Mouse (Mus musculus): ENCODE data around the gene Pxn. TPM values are rescaled to one million over a fixed set of nuclear protein-coding genes. Genes with fewer than 3 reads are reported as not detected.

The Pxn gene
- polyA plus RNA-seq, 1 experiment = 120 TPM

DNA sequence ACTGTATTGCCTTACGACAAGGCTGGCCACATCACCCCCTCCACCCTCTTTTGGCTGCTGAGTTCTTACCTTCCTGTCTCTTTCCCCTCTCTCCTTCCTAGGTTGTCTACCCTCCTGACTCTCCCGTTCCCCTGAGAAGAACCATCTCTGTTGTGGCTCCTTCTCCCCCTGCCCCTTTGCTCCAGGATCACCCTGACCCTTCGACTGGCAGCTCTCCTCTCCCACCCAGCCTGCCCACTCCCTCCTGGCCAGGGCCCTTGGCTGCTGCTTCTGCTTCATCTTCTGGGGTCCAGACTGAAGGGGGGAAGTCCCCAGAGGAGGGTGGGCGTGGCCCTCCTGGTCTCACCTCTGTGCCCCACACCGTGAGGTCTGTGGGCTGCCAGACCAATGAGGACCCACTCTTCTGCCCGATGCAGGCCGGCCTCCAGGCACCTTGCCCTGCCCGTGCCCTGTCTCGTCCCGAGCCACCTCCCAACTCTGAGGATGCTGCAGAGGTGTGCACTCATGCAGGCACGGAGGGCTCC, 44.1 kb downstream of the Pxn start:
- Histone ChIP-seq H3K79me2 (ENCODE audit: control insufficient read depth, insufficient read depth) (no peaks in the 10 kb centered on the region), H3ac (ENCODE audit: control insufficient read depth, insufficient read length) (no peak overlapping the region), H3K4me3 (no peak overlapping the region), H3K27me3 (ENCODE audit: control insufficient read depth, insufficient read depth, insufficient read length) (no peaks in the 10 kb centered on the region), H3K4me2 (ENCODE audit: low read depth) (no peak overlapping the region), H3K36me3 (ENCODE audit: control insufficient read depth, insufficient read depth) (peaks cover 9% of the 10 kb centered on the region)
- TF ChIP-seq CEBPB (IDR thresholded peaks at IDR 0.05; ENCODE audit: insufficient read depth, poor library complexity, severe bottlenecking) = no peak
- no peak for TF ChIP-seq SRF (IDR thresholded peaks at IDR 0.05; ENCODE audit: control insufficient read depth, insufficient read length, low read depth)
- TF ChIP-seq MYOD1 (IDR thresholded peaks at IDR 0.05; ENCODE audit: control insufficient read depth in 1 of 3, insufficient read length in 2 of 3, low read depth in 2 of 3) = no peak
- no peak for TF ChIP-seq USF1 (IDR thresholded peaks at IDR 0.05; ENCODE audit: low read depth)
- TF ChIP-seq MYOG (IDR thresholded peaks at IDR 0.05; ENCODE audit: control insufficient read depth in 1 of 3, insufficient read depth in 1 of 3, insufficient read length in 2 of 3, low read depth in 2 of 3) = no peak
- no peak for TF ChIP-seq TCF12 (IDR thresholded peaks at IDR 0.05; ENCODE audit: insufficient read depth, poor library complexity, severe bottlenecking)
- TF ChIP-seq REST (IDR thresholded peaks at IDR 0.05; ENCODE audit: insufficient read depth, insufficient read length) = no peak
- no peak for TF ChIP-seq POLR2AphosphoS2 (IDR thresholded peaks at IDR 0.05; ENCODE audit: insufficient read length, low read depth)

DNA sequence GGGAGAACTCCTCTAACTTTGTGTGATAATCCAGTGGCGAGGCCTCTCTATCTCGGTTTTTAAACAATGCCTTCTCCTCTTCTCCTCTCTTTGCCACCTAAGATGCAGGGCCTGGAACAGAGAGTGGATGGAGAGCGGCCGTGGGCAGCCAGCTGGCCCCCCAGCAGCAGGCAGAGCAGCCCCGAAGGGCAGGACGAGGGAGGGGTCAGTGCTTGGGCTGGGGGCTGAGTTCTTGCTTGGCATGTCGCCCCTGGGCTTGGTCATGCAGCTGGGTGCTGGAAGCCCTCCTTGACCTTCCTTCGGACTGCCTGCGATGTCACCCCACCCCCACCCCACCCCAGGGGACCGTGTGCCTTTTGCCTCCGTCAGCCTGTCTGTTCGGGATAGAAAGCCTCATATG, 44.9 kb downstream of the Pxn start:
- Histone ChIP-seq H3K79me2 (ENCODE audit: control insufficient read depth, insufficient read depth) (no peaks in the 10 kb centered on the region), H3K4me2 (ENCODE audit: low read depth) (no peak overlapping the region), H3K4me3 (no peak overlapping the region), H3K36me3 (ENCODE audit: control insufficient read depth, insufficient read depth) (peaks cover 4% of the 10 kb centered on the region), H3ac (ENCODE audit: control insufficient read depth, insufficient read length) (no peak overlapping the region), H3K27me3 (ENCODE audit: control insufficient read depth, insufficient read depth, insufficient read length) (no peaks in the 10 kb centered on the region)
- TF ChIP-seq POLR2AphosphoS2 (IDR thresholded peaks at IDR 0.05; ENCODE audit: insufficient read length, low read depth) (no peak), MYOD1 (IDR thresholded peaks at IDR 0.05; ENCODE audit: control insufficient read depth in 1 of 3, insufficient read length in 2 of 3, low read depth in 2 of 3) (no peak), SRF (IDR thresholded peaks at IDR 0.05; ENCODE audit: control insufficient read depth, insufficient read length, low read depth) (no peak), MYOG (IDR thresholded peaks at IDR 0.05; ENCODE audit: control insufficient read depth in 1 of 3, insufficient read depth in 1 of 3, insufficient read length in 2 of 3, low read depth in 2 of 3) (no peak), E2F4 (IDR thresholded peaks at IDR 0.05; ENCODE audit: insufficient read depth) (no peak)

GRCm38 (mm10) chr5:115551799-115552198, 45.3 kb downstream of the Pxn start:
- no peaks in the 10 kb centered on the region for H3K27me3 ChIP-seq (ENCODE audit: control insufficient read depth, insufficient read depth, insufficient read length)
- H3K79me2 ChIP-seq (ENCODE audit: control insufficient read depth, insufficient read depth) = no peaks in the 10 kb centered on the region
- peaks cover 4% of the 10 kb centered on the region for H3K36me3 ChIP-seq (ENCODE audit: control insufficient read depth, insufficient read depth)
- no peak overlapping the region for H3K4me3 ChIP-seq
- TF ChIP-seq MYOG (IDR thresholded peaks at IDR 0.05; ENCODE audit: control insufficient read depth in 1 of 3, insufficient read depth in 1 of 3, insufficient read length in 2 of 3, low read depth in 2 of 3) (no peak), TCF12 (IDR thresholded peaks at IDR 0.05; ENCODE audit: insufficient read depth, poor library complexity, severe bottlenecking) (no peak), CEBPB (IDR thresholded peaks at IDR 0.05; ENCODE audit: insufficient read depth, poor library complexity, severe bottlenecking) (no peak), POLR2AphosphoS2 (IDR thresholded peaks at IDR 0.05; ENCODE audit: insufficient read length, low read depth) (no peak), USF1 (IDR thresholded peaks at IDR 0.05; ENCODE audit: low read depth) (no peak), MAX (IDR thresholded peaks at IDR 0.05; ENCODE audit: low read depth) (no peak), E2F4 (IDR thresholded peaks at IDR 0.05; ENCODE audit: insufficient read depth) (no peak), SRF (IDR thresholded peaks at IDR 0.05; ENCODE audit: control insufficient read depth, insufficient read length, low read depth) (no peak), TCF3 (IDR thresholded peaks at IDR 0.05; ENCODE audit: insufficient read length, low read depth) (no peak), POLR2A (IDR thresholded peaks at IDR 0.05; ENCODE audit: insufficient read length, low read depth) (no peak), MYOD1 (IDR thresholded peaks at IDR 0.05; ENCODE audit: control insufficient read depth in 1 of 3, insufficient read length in 2 of 3, low read depth in 2 of 3) (no peak), REST (IDR thresholded peaks at IDR 0.05; ENCODE audit: insufficient read depth, insufficient read length) (no peak)
- no peak overlapping the region for H3ac ChIP-seq (ENCODE audit: control insufficient read depth, insufficient read length)
- no peak overlapping the region for H3K4me2 ChIP-seq (ENCODE audit: low read depth)

DNA sequence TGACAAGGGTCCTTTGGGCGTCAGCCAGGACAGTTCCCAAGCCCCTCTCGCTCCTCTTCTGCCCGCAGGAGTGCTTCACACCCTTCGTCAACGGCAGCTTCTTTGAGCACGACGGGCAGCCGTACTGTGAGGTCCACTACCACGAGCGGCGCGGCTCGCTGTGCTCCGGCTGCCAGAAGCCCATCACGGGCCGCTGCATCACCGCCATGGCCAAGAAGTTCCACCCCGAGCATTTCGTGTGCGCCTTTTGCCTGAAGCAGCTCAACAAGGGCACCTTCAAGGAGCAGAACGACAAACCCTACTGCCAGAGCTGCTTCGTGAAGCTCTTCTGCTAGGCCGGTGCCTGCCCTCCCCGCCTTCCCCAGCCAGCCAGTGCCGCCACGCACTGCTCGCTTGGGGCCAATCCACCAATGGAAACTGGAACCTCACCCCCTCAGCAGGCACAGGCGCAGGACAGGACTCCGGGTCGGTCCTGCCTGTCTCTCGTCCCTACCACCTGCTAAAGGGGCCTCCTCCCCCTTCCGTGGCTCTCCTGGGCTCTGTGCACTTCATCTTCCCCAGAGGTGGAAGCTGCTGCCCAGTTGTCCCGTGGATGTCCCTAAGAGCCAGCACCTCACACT, 47.4 kb downstream of the Pxn start:
- Histone ChIP-seq H3K4me3 (no peak overlapping the region), H3K27me3 (ENCODE audit: control insufficient read depth, insufficient read depth, insufficient read length) (no peaks in the 10 kb centered on the region), H3K36me3 (ENCODE audit: control insufficient read depth, insufficient read depth) (no peaks in the 10 kb centered on the region), H3K79me2 (ENCODE audit: control insufficient read depth, insufficient read depth) (no peaks in the 10 kb centered on the region), H3K4me2 (ENCODE audit: low read depth) (no peak overlapping the region), H3ac (ENCODE audit: control insufficient read depth, insufficient read length) (no peak overlapping the region)
- no peak for TF ChIP-seq CEBPB (IDR thresholded peaks at IDR 0.05; ENCODE audit: insufficient read depth, poor library complexity, severe bottlenecking)
- no peak for TF ChIP-seq POLR2A (IDR thresholded peaks at IDR 0.05; ENCODE audit: insufficient read length, low read depth)
- TF ChIP-seq E2F4 (IDR thresholded peaks at IDR 0.05; ENCODE audit: insufficient read depth) = no peak
- TF ChIP-seq USF1 (IDR thresholded peaks at IDR 0.05; ENCODE audit: low read depth) = no peak
- no peak for TF ChIP-seq SRF (IDR thresholded peaks at IDR 0.05; ENCODE audit: control insufficient read depth, insufficient read length, low read depth)
- TF ChIP-seq MYOD1 (IDR thresholded peaks at IDR 0.05; ENCODE audit: control insufficient read depth in 1 of 3, insufficient read length in 2 of 3, low read depth in 2 of 3) = no peak
- TF ChIP-seq REST (IDR thresholded peaks at IDR 0.05; ENCODE audit: insufficient read depth, insufficient read length) = no peak
- TF ChIP-seq POLR2AphosphoS2 (IDR thresholded peaks at IDR 0.05; ENCODE audit: insufficient read length, low read depth) = no peak
- TF ChIP-seq MYOG (IDR thresholded peaks at IDR 0.05; ENCODE audit: control insufficient read depth in 1 of 3, insufficient read depth in 1 of 3, insufficient read length in 2 of 3, low read depth in 2 of 3) = no peak
- no peak for TF ChIP-seq MAX (IDR thresholded peaks at IDR 0.05; ENCODE audit: low read depth)
- no peak for TF ChIP-seq TCF12 (IDR thresholded peaks at IDR 0.05; ENCODE audit: insufficient read depth, poor library complexity, severe bottlenecking)
- TF ChIP-seq TCF3 (IDR thresholded peaks at IDR 0.05; ENCODE audit: insufficient read length, low read depth) = no peak
